Mouse (Mus musculus) testis, adult 2 months (tissue): Measurements from ENCODE around the gene Ppif. TPM values are rescaled to one million over a fixed set of nuclear protein-coding genes. Genes with fewer than 3 reads are reported as not detected.

Experiments used
- H3K27ac ChIP-seq: fragments of 200-500 bp; 2 replicates; pipeline ENCODE4 v1.5.1; 2012; ENCODE audit warnings: low read depth, low read length; ENCODE audit not compliant: control insufficient read depth, insufficient read depth
- H3K27me3 ChIP-seq: fragments of 200-500 bp; 2 replicates; pipeline ENCODE4 v1.6.1; 2012; ENCODE audit warnings: mild to moderate bottlenecking, low read length, moderate library complexity; ENCODE audit not compliant: control insufficient read depth, insufficient read depth
- H3K36me3 ChIP-seq: fragments of 200-500 bp; 2 replicates; pipeline ENCODE4 v1.6.1; 2012; ENCODE audit warnings: mild to moderate bottlenecking, low read length; ENCODE audit not compliant: control insufficient read depth, insufficient read depth
- H3K4me1 ChIP-seq: fragments of 200-500 bp; 2 replicates; pipeline ENCODE4 v1.6.1; 2012; ENCODE audit warnings: low read length; ENCODE audit not compliant: control insufficient read depth, insufficient read depth
- H3K4me3 ChIP-seq: fragments of 200-500 bp; 2 replicates; pipeline ENCODE4 v1.5.1; 2012; ENCODE audit warnings: low read depth, mild to moderate bottlenecking, low read length, moderate library complexity, mixed read lengths; ENCODE audit not compliant: control insufficient read depth
- CTCF ChIP-seq: fragments of 200-500 bp; IDR thresholded peaks from 2 replicates; pipeline ENCODE4 v1.5.1; 2012; ENCODE audit warnings: low read depth, mild to moderate bottlenecking, inconsistent platforms, low read length, moderate library complexity; ENCODE audit not compliant: control insufficient read depth, insufficient read depth, insufficient replicate concordance
- POLR2A ChIP-seq: fragments of 200-500 bp; IDR thresholded peaks from 2 replicates; pipeline ENCODE4 v1.6.1; 2012; ENCODE audit warnings: low read depth, mild to moderate bottlenecking, inconsistent platforms, low read length, moderate library complexity; ENCODE audit not compliant: control insufficient read depth
- polyA plus RNA-seq: library from polyadenylated mRNA; depleted of rRNA; stranded (reverse); fragments of >200 nt; gene quantifications from 2 replicates; pipeline ENCODE4 v1.2.3, GENCODE M21; 2012

Ppif gene
- polyA plus RNA-seq, 1 experiment = 12.5 TPM

- Histone ChIP-seq H3K36me3 (no peaks in the 10 kb centered on the region), H3K27ac (no peak overlapping the region), H3K4me1 (peaks cover 2% of the 10 kb centered on the region; the same call in 1 of the 2 replicates), H3K27me3 (no peaks in the 10 kb centered on the region), H3K4me3 (no peak overlapping the region)
- TF ChIP-seq CTCF (0 out of 2 replicates have a peak, but pooled peaks have one; percentile 6), POLR2A (no peak)
Measured at GRCm38 (mm10) chr14:25725690-25726089, 31.7 kb downstream of the Ppif start.

GRCm38 (mm10) chr14:25726226-25727148 lies 32.5 kb downstream of the Ppif start:
- Histone ChIP-seq H3K4me1 (peaks cover 2% of the 10 kb centered on the region; the same call in 1 of the 2 replicates), H3K36me3 (no peaks in the 10 kb centered on the region), H3K4me3 (no peak overlapping the region), H3K27ac (no peak overlapping the region), H3K27me3 (no peaks in the 10 kb centered on the region)
- TF ChIP-seq POLR2A (no peak), CTCF (peak; percentile 87)

GRCm38 (mm10) chr14:25727149-25727510 lies 33.2 kb downstream of the Ppif start:
- no peaks in the 10 kb centered on the region for H3K36me3 ChIP-seq
- H3K4me1 ChIP-seq = peaks cover 2% of the 10 kb centered on the region; the same call in 1 of the 2 replicates
- H3K27ac ChIP-seq = no peak overlapping the region
- TF ChIP-seq POLR2A (no peak), CTCF (no peak)
- H3K4me3 ChIP-seq = no peak overlapping the region
- no peaks in the 10 kb centered on the region for H3K27me3 ChIP-seq

DNA sequence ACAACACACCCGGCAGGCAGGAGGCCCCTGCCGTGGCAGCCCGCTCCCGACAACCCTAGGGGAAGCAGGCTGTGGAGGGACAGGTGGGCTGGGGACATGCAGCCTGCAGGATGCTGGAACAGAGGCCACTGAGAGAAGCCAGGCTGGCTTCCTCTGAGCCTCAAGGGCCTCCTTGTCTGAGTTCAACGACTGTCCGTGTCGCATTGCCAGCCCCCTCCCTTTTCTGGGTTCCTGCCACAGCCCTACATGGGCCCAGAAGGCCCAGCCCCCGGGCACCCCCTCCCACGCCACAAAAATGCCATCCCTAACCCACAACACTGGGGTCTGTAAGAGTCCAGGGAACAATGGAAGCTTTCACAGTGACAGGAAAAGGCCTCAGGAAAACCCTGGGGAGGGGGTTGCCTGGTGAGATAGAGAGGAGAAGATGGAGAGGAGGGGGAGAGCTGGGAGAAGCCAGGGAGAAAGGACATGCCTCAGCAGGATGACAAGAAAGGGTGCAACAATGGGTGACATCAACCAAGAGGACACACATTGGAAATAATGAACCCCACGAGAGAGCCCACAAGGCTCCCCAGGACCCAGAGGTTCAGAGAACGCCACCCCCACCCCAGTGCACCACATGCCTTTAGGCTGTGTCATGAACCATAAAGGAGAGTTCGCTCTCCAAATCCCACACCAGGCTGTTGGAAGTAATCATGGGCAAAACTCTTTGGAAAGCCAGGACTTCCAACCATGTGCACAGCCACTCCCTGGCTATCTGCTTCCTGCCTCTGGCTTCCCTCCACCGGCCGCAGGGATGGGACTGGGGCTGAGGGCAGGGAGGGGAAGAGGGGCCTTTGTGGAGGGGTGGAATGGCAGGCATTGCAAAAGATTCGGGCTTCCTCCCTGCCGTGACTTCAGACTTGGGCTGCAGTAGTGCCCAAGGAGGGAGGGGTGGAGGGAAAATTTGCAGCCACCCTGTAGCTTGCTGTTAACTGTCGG lies 41.1 kb downstream of the Ppif start:
- Histone ChIP-seq H3K4me1 (peaks cover 17% of the 10 kb centered on the region), H3K4me3 (no peak overlapping the region), H3K36me3 (no peaks in the 10 kb centered on the region), H3K27ac (no peak overlapping the region; the same call in 1 of the 2 replicates), H3K27me3 (no peaks in the 10 kb centered on the region)
- TF ChIP-seq POLR2A (no peak), CTCF (no peak)

DNA sequence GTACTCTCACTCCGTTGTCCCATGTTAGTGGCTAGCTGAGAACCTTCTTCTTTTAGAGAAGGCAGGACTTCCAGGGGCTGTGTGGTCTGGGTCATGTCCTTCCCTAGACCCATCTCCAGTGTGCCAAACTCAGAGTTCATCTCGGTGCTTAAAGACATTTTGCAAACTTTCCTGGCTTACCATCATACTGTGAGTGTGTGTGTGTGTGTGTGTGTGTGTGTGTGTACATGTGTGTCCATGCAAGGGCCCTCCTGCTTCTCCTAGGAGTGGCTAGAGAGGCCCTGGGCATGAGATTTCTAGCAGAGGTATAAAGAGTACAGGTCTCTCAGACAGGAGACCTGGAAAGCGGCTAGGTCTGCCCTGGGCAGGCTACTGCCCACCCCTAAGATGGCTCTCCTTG lies 42.2 kb downstream of the Ppif start:
- peaks cover 17% of the 10 kb centered on the region for H3K4me1 ChIP-seq
- no peak overlapping the region for H3K27ac ChIP-seq
- no peaks in the 10 kb centered on the region for H3K36me3 ChIP-seq
- no peak overlapping the region for H3K4me3 ChIP-seq
- TF ChIP-seq CTCF (no peak), POLR2A (no peak)
- no peaks in the 10 kb centered on the region for H3K27me3 ChIP-seq

DNA sequence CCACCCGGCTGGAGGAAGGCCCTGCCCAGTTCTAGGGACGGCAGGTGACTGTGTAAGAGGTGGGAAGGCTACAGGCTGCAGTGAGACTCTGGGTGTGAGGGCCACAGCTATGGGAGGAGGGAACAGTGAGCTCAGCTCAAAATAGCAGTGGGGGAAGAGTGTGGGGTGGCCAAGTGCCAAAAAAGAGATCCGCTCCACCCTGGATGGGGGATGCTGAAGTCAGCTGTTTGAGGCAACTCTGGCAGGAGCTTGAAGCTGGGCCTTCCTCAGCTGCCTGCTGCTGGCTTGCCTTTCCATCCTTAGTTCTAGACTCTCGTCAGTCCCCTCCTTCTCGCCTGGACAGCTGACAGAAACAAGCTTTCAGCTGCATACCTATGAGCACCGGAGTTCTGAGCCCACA lies 42.6 kb downstream of the Ppif start:
- Histone ChIP-seq H3K27ac (no peak overlapping the region), H3K4me3 (no peak overlapping the region), H3K4me1 (peaks cover 17% of the 10 kb centered on the region), H3K36me3 (no peaks in the 10 kb centered on the region), H3K27me3 (no peaks in the 10 kb centered on the region)
- no peak for TF ChIP-seq CTCF
- no peak for TF ChIP-seq POLR2A

- H3K27me3 ChIP-seq = no peaks in the 10 kb centered on the region
- H3K36me3 ChIP-seq = no peaks in the 10 kb centered on the region
- TF ChIP-seq CTCF = no peak
- TF ChIP-seq POLR2A = no peak
- H3K27ac ChIP-seq = no peak overlapping the region
- peaks cover 17% of the 10 kb centered on the region for H3K4me1 ChIP-seq
- H3K4me3 ChIP-seq = no peak overlapping the region
Measured at GRCm38 (mm10) chr14:25738591-25739001, 44.6 kb downstream of the Ppif start.
